Mouse (Mus musculus) hindbrain, embryonic 12.5 days (tissue): Measurements from ENCODE around the gene Cfap300. TPM values are rescaled to one million over a fixed set of nuclear protein-coding genes. Genes with fewer than 3 reads are reported as not detected.
A peak's percentile ranks its signal among the peaks of the same experiment; 100 is the strongest.

Source experiments
- ATAC-seq: fragments of 200-750 bp; cut with Nextera tagmentation; 2 replicates; pipeline ENCODE4 v1.8.0; 2017; ENCODE audit warnings: moderate TSS enrichment; ENCODE audit not compliant: low FRiP score
- H3K27ac ChIP-seq: fragments of 300-500 bp; sonication (generic); 2 replicates; pipeline ENCODE4 v1.5.1; 2016; ENCODE audit warnings: mild to moderate bottlenecking
- H3K27me3 ChIP-seq: fragments of 300-500 bp; sonication (generic); 2 replicates; pipeline ENCODE4 v1.6.1; 2016; ENCODE audit warnings: mild to moderate bottlenecking
- H3K36me3 ChIP-seq: fragments of 300-500 bp; sonication (generic); 2 replicates; pipeline ENCODE4 v1.6.1; 2016; ENCODE audit warnings: mild to moderate bottlenecking
- H3K4me1 ChIP-seq: fragments of 300-500 bp; sonication (generic); 2 replicates; pipeline ENCODE4 v1.6.1; 2016
- H3K4me2 ChIP-seq: fragments of 300-500 bp; sonication (generic); replicated peaks from 2 replicates; pipeline ENCODE4 v1.6.1; 2016; ENCODE audit warnings: mild to moderate bottlenecking
- H3K4me3 ChIP-seq: fragments of 300-500 bp; sonication (generic); 2 replicates; pipeline ENCODE4 v1.5.1; 2016; ENCODE audit warnings: mild to moderate bottlenecking
- H3K9ac ChIP-seq: fragments of 300-500 bp; sonication (generic); 2 replicates; pipeline ENCODE4 v1.6.1; 2016; ENCODE audit warnings: mild to moderate bottlenecking, moderate library complexity
- H3K9me3 ChIP-seq: fragments of 300-500 bp; sonication (generic); replicated peaks from 2 replicates; pipeline ENCODE4 v1.6.1; 2016; ENCODE audit warnings: mild to moderate bottlenecking
- whole genome bisulfite sequencing: fragments of 180-500 bp; shearing (Covaris S2); methylation state at CpG from one replicate; pipeline ENCODE4 v1.1.7; 2016; 5-methylcytosine and 5-hydroxymethylcytosine counted together
- polyA plus RNA-seq: library from polyadenylated mRNA; unstranded; fragments of >200 nt; fragmentation: Nextera tagmentation; extraction: Ambion mirVana; gene quantifications from 2 replicates; pipeline ENCODE4 v1.2.1, GENCODE M21; 2016

The Cfap300 gene
- polyA plus RNA-seq, 1 experiment from 2014 or later = 15.7 TPM

DNA sequence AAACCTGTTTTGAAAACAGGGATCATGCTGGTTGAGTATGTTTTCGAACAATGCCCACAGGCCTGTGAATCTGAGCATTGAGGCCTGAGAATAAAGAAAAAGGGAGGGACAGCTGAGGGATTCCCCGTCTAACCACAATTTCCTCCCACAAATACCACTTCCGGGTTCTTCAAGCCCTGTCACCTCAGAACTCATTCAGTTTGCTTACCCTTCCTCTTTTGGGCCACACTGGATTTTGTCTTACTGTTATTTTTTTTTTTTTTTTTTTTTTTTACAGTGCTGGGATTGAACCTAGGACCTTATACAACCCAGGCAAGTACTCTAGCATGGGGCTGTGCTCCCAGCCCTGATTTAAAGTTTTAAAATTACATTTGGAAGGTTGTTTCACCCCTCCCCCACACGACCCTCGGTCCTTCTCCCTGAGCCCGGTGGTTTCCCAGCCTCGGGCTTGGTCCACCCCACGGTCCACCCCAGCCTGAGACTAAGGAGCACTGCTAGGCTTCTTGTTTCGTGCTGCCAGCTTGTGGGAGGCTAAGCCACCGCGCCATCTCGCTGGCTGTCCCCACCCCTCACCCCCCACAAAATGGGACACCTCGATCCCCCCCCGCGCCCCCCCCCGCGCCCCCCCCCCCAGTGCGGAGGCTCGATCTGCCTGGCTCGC, 25.2 kb downstream of the Cfap300 start:
- no peaks in the 10 kb centered on the region for H3K36me3 ChIP-seq
- H3K27ac ChIP-seq = no peak overlapping the region
- no peak overlapping the region for H3K4me2 ChIP-seq
- ATAC-seq = no peak
- H3K4me3 ChIP-seq = no peak overlapping the region
- no peaks in the 10 kb centered on the region for H3K9me3 ChIP-seq
- H3K9ac ChIP-seq = no peak overlapping the region
- H3K4me1 ChIP-seq = no peaks in the 10 kb centered on the region
- no peaks in the 10 kb centered on the region for H3K27me3 ChIP-seq
- WGBS = 58% methylated on average over 15 of the region's 20 CpGs

DNA sequence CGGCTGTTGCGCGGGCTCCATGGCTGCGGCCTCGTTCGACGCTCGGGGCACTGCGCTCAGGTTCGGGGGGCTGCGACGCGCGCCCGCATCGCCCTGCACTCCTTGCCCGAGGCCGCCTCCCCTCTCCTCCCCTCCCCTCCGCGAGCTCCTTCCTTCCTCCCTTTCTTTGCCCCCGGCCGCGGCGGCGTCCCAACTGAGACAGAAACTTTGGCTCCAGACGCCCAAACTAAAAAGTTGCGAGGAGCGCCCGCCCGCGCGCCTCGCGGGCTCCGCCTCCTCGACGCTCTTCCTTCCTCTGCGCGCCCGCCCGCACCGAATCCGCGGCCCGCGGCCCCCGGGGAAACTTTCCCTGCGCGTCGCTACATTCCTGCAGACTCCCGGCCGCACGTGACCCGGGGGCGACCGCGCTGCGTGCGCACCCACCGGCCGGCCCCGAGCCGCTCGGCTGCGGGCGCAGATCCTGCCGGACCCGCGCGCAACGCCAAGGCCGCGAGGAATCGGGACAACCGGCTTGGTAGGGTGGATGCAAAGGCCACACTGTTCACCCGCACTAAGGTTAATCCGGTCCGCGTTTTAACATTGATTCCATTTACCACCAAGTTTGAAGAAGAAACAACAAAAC, 38.1 kb downstream of the Cfap300 start, which contains the start of gene Yap1:
Yap1 (minus strand) TSS at position 227 of the 622 bp plus-strand sequence.
- peak within 1 kb of the TSS; percentile 81 for H3K4me3 ChIP-seq
- H3K9me3 ChIP-seq = no peaks in the 10 kb centered on the region
- H3K9ac ChIP-seq = peak within 1 kb of the TSS; percentile 87
- H3K36me3 ChIP-seq = peaks cover 3% of the 10 kb centered on the region; the same call in 1 of the 2 replicates
- H3K27me3 ChIP-seq = no peaks in the 10 kb centered on the region
- ATAC-seq = peak; percentile 84
- peak within 1 kb of the TSS; percentile 91 for H3K27ac ChIP-seq
- 2% methylated on average over 59 of the region's 79 CpGs for WGBS
- H3K4me2 ChIP-seq = peak within 1 kb of the TSS; percentile 87
- H3K4me1 ChIP-seq = peaks cover 3% of the 10 kb centered on the region

DNA sequence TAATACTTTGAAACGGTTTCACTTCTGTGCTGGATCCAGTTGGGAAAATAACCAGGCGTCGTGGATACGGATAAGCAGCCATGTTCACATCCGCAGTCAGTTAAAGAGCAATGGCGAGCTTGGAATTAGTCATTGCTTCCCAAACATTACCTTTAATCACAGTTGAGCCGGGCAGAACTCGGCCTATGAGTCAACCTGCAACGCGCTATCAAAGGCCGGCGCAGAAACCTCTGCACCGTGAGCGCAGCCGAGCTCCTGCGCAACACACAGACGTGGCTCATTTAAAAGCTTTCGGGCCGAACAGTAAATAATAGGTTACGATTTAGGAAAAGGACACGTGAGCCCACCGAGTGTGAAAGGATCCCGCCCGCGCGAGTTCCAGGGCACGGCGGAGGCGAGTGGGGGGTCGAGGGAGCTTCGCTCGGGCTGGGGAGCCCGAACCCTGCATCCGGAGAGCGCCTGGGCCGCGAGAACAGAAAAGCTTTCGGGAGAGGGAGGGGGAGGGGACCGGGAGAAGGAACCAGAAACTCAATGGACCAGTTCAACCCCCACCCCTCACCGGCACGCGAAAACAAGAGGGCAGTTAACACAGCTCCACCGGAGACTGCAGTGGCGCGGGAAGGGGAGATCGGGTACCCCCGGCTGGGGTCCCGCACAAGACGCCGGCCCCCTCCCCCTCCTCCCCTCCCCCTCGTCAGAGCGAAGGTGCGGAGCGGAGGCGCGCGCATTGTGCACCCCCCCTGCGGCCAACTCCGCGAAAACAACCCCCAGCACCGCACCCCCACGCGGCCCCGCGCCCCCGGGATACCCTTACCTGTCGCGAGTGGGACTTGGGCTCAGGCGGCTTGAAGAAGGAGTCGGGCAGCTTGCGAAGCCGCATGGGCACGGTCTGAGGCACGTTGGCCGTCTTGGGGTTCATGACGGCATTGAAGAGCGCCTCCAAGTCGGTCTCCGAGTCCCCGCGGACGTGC, 39.0 kb downstream of the Cfap300 start:
- Histone ChIP-seq H3K4me1 (peaks cover 3% of the 10 kb centered on the region), H3K9ac (peak overlapping the region; percentile 87), H3K27me3 (no peaks in the 10 kb centered on the region), H3K27ac (peak overlapping the region; percentile 91), H3K4me2 (peak overlapping the region; percentile 87), H3K9me3 (no peaks in the 10 kb centered on the region), H3K4me3 (peak overlapping the region; percentile 81), H3K36me3 (peaks cover 3% of the 10 kb centered on the region; the same call in 1 of the 2 replicates)
- whole genome bisulfite sequencing = under 1% methylated on average over 76 of the region's 82 CpGs
- peak; percentile 76 for ATAC-seq

- Histone ChIP-seq H3K27ac (no peak overlapping the region), H3K4me1 (peaks cover 3% of the 10 kb centered on the region), H3K27me3 (no peaks in the 10 kb centered on the region), H3K9me3 (no peaks in the 10 kb centered on the region), H3K9ac (peak overlapping the region; percentile 87), H3K4me3 (peak overlapping the region; percentile 81), H3K4me2 (peak overlapping the region; percentile 87), H3K36me3 (peaks cover 3% of the 10 kb centered on the region; the same call in 1 of the 2 replicates)
- 3% methylated on average over 12 of the region's 12 CpGs for WGBS
- no peak for ATAC-seq
Observed at GRCm38 (mm10) chr9:8002806-8003205, 39.8 kb downstream of the Cfap300 start.

GRCm38 (mm10) chr9:8001352-8001751, 41.3 kb downstream of the Cfap300 start:
- ATAC-seq = no peak
- Histone ChIP-seq H3K27me3 (no peaks in the 10 kb centered on the region), H3K4me1 (peaks cover 3% of the 10 kb centered on the region), H3K9me3 (no peaks in the 10 kb centered on the region), H3K4me2 (peak overlapping the region; percentile 29; the same call in 1 of the 2 replicates), H3K27ac (no peak overlapping the region), H3K9ac (no peak overlapping the region), H3K36me3 (peaks cover 3% of the 10 kb centered on the region; the same call in 1 of the 2 replicates), H3K4me3 (no peak overlapping the region)
- WGBS = 48% methylated on average over 7 of the region's 7 CpGs

DNA sequence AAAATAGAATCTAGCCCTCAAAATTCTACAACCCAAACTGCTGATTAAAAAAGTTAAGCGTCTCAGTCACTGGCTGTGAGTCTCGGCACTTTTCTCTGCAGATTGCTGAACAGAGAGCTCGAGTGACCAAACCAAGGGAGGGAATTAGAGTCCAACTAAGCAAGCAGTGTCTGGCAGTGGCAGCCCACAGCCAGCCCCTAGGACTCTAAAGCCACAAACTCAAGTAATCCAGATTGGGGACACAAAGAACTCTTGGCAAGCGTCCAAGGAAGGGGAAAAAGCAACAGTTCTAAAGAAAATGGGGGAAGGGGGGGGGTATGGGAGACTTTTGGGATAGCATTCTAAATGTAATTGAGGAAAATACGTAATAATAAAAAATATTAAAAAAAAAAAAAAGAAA, 48.3 kb downstream of the Cfap300 start:
- Histone ChIP-seq H3K27me3 (no peaks in the 10 kb centered on the region), H3K4me1 (no peaks in the 10 kb centered on the region; the same call in 1 of the 2 replicates), H3K36me3 (0 out of 2 replicates have a peak, but pooled peaks cover 6% of the 10 kb centered on the region), H3K4me2 (no peak overlapping the region), H3K9me3 (no peaks in the 10 kb centered on the region), H3K27ac (no peak overlapping the region), H3K9ac (no peak overlapping the region), H3K4me3 (no peak overlapping the region)
- ATAC-seq = no peak
- WGBS = 68% methylated on average over 5 of the region's 5 CpGs

GRCm38 (mm10) chr9:7992651-7993050, 50.0 kb downstream of the Cfap300 start:
- Histone ChIP-seq H3K27ac (no peak overlapping the region), H3K9me3 (no peaks in the 10 kb centered on the region), H3K4me1 (no peaks in the 10 kb centered on the region), H3K36me3 (0 out of 2 replicates have a peak, but pooled peaks cover 10% of the 10 kb centered on the region), H3K27me3 (no peaks in the 10 kb centered on the region), H3K4me3 (no peak overlapping the region), H3K9ac (no peak overlapping the region), H3K4me2 (no peak overlapping the region)
- WGBS = 81% methylated on average over 3 of the region's 3 CpGs
- no peak for ATAC-seq

DNA sequence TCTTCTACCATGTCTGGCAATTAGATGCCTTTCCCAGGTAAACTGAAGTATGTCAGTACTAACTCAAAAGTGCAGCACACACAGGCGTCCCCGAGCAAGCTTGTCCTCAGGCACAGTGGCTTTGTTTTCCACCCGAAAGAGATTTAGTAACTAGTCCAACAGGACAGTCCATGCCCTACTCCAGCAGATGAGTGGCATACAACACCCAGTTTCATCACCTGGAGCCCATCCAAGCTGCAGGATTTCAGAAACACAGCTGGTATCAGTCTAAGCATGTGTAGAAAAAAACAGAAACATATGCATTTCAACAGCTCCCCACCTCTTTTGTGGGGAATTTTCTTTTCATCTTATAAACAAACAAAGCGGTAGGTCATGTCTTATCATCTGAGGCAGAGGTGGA, 51.7 kb downstream of the Cfap300 start:
- no peaks in the 10 kb centered on the region for H3K4me1 ChIP-seq
- no peak for ATAC-seq
- H3K4me3 ChIP-seq = no peak overlapping the region
- H3K27me3 ChIP-seq = no peaks in the 10 kb centered on the region
- H3K9me3 ChIP-seq = no peaks in the 10 kb centered on the region
- WGBS = 85% methylated on average over 4 of the region's 4 CpGs
- H3K27ac ChIP-seq = no peak overlapping the region
- no peak overlapping the region for H3K9ac ChIP-seq
- no peak overlapping the region for H3K4me2 ChIP-seq
- H3K36me3 ChIP-seq = 0 out of 2 replicates have a peak, but pooled peaks cover 14% of the 10 kb centered on the region

GRCm38 (mm10) chr9:7987119-7987518, 55.5 kb downstream of the Cfap300 start:
- Histone ChIP-seq H3K27ac (no peak overlapping the region), H3K9ac (no peak overlapping the region), H3K27me3 (no peaks in the 10 kb centered on the region), H3K36me3 (0 out of 2 replicates have a peak, but pooled peaks cover 14% of the 10 kb centered on the region), H3K4me3 (no peak overlapping the region), H3K9me3 (no peaks in the 10 kb centered on the region), H3K4me2 (no peak overlapping the region), H3K4me1 (no peaks in the 10 kb centered on the region)
- 89% methylated on average over 5 of the region's 5 CpGs for WGBS
- ATAC-seq = no peak

DNA sequence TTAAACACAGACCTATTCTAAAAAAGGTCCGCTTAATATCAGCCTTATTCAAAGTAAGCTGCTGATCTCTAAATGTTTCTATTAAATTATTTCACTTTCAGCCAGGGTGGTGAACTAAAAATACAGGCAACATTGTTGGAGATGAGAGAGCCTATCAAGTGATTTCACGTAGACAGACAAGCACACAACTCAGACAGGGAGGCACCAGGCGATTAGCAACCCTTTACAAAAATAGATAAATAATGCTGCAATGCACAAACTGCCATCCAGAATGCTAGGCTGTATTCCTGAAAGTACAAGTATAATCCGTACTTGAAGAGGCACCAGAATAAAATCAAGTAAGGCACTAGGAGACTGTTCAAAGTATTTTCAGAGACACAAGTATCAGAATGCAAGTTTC, 58.3 kb downstream of the Cfap300 start:
- Histone ChIP-seq H3K4me1 (no peaks in the 10 kb centered on the region), H3K4me2 (no peak overlapping the region), H3K27ac (no peak overlapping the region), H3K27me3 (no peaks in the 10 kb centered on the region), H3K9ac (no peak overlapping the region), H3K4me3 (no peak overlapping the region), H3K9me3 (no peaks in the 10 kb centered on the region), H3K36me3 (0 out of 2 replicates have a peak, but pooled peaks cover 8% of the 10 kb centered on the region)
- 78% methylated on average over 4 of the region's 4 CpGs for WGBS
- ATAC-seq = no peak

DNA sequence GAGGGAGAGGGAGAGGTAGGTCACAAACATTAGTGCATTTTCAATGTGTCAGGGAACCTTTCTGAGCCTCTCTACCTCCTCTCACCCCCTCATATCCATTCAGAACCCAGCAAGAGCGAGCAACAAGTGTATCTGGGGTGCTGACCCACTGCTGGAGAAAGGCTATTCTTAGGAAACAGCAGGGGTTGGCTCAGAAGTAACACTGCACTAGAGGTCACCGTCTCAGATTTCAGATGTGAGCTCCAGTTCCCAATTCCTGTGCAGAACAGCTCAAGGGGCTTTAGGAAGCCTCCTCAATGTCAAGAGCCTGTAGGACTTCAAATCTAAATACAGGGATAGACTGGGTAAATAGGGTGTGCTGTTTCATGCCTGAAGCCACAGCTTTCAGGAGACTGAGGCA, 59.0 kb downstream of the Cfap300 start:
- no peak overlapping the region for H3K4me3 ChIP-seq
- H3K27ac ChIP-seq = no peak overlapping the region
- no peaks in the 10 kb centered on the region for H3K27me3 ChIP-seq
- peaks cover 8% of the 10 kb centered on the region; the same call in 1 of the 2 replicates for H3K36me3 ChIP-seq
- no peaks in the 10 kb centered on the region for H3K4me1 ChIP-seq
- no peak for ATAC-seq
- no peak overlapping the region for H3K4me2 ChIP-seq
- 8% methylated on average over 2 of the region's 2 CpGs for WGBS
- no peaks in the 10 kb centered on the region for H3K9me3 ChIP-seq
- H3K9ac ChIP-seq = no peak overlapping the region

GRCm38 (mm10) chr9:7980162-7980561, 62.5 kb downstream of the Cfap300 start:
- no peak overlapping the region for H3K9ac ChIP-seq
- no peaks in the 10 kb centered on the region for H3K4me1 ChIP-seq
- ATAC-seq = no peak
- no peaks in the 10 kb centered on the region for H3K9me3 ChIP-seq
- no peak overlapping the region for H3K27ac ChIP-seq
- no peak overlapping the region for H3K4me3 ChIP-seq
- H3K36me3 ChIP-seq = no peaks in the 10 kb centered on the region; the same call in 1 of the 2 replicates
- no peak overlapping the region for H3K4me2 ChIP-seq
- WGBS = 89% methylated on average over 2 of the region's 2 CpGs
- H3K27me3 ChIP-seq = no peaks in the 10 kb centered on the region
